Mouse (Mus musculus) ES-Bruce4 (cell line): ENCODE data around the gene Gm49325.

Experiments
- CTCF ChIP-seq: IDR thresholded peaks from one replicate; pipeline ENCODE4 v1.8.1; 2011; ENCODE audit warnings: low read depth, low read length
- POLR2A ChIP-seq: IDR thresholded peaks from one replicate; pipeline ENCODE4 v1.8.1; 2011; ENCODE audit warnings: low read length; ENCODE audit not compliant: insufficient read depth

- no peak for TF ChIP-seq CTCF
- no peak for TF ChIP-seq POLR2A
Observed at GRCm38 (mm10) chr10:77605368-77605767, 629 bp upstream of the Gm49325 start.
